Mouse (Mus musculus): ENCODE data around the gene Ppp2r5a.

DNA sequence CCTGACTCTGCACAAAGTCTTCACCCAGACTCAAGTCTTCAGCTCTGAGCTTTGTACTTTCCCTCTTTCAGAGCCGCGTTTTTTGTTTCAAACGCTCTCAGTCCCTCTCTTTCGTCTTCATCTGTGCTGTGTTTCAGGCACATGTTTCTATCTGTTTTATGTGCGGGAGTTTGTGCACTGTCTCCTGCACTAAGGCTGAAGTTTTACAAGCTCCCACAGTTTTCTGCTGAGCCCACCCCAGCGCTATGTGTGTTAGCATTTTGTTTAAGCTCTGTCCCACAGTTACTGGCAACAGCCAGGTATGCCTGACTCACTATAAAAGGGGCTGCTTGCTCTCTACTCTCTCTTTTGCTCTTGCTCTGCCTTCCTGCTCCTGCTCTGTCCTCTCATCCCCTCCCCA is 16.3 kb upstream of the Ppp2r5a start:
- no peak for TF ChIP-seq CTCF (IDR thresholded peaks at IDR 0.05; ENCODE audit: borderline replicate concordance, insufficient read depth, low read depth, low read length)
- TF ChIP-seq POLR2A (IDR thresholded peaks at IDR 0.05; ENCODE audit: borderline replicate concordance, insufficient read depth, low read length) = no peak
